ENCODE assay signal across 8 mouse cellular contexts in genomic region chr15:79328939-79329275, GRCm38 (mm10). TPM values are rescaled to one million over a fixed set of nuclear protein-coding genes. Genes with fewer than 3 reads are reported as not detected.
DNase-seq lines count a peak whose midpoint lies in the region; ATAC-seq lines count a peak whose summit lies in the region.

No protein-coding gene starts in this region.

- H3K36me3 ChIP-seq in midbrain, embryonic 10.5 days = no peaks in the 10 kb centered on the region
- H3K36me3 ChIP-seq in midbrain, embryonic 16.5 days (ENCODE audit: control insufficient read depth, insufficient read depth, low read length) = no peaks in the 10 kb centered on the region
- H3K36me3 ChIP-seq in splenic B cell, adult 2 months (ENCODE audit: control insufficient read depth, insufficient read depth, low read length, poor library complexity, severe bottlenecking) = no peaks in the 10 kb centered on the region

- H3K9me3 ChIP-seq in midbrain, embryonic 10.5 days (replicated peaks) = no peaks in the 10 kb centered on the region
- H3K9me3 ChIP-seq in midbrain, embryonic 16.5 days (replicated peaks; ENCODE audit: control insufficient read depth, low read length, poor library complexity, severe bottlenecking) = no peaks in the 10 kb centered on the region

- H3K27ac ChIP-seq in midbrain, embryonic 10.5 days (replicated peaks) = no peak overlapping the region
- no peak overlapping the region for H3K27ac ChIP-seq in midbrain, embryonic 16.5 days (ENCODE audit: low read length)

- no peak overlapping the region for H3K9ac ChIP-seq in midbrain, embryonic 16.5 days (ENCODE audit: low read depth, low read length)

- no peaks in the 10 kb centered on the region for H3K27me3 ChIP-seq in midbrain, embryonic 10.5 days (ENCODE audit: low read depth, poor library complexity, severe bottlenecking)
- no peaks in the 10 kb centered on the region for H3K27me3 ChIP-seq in midbrain, embryonic 16.5 days (ENCODE audit: control insufficient read depth, insufficient read depth, low read depth, low read length)
- H3K27me3 ChIP-seq in splenic B cell, adult 2 months (ENCODE audit: control insufficient read depth, insufficient read depth, low read length, poor library complexity, severe bottlenecking) = no peaks in the 10 kb centered on the region

- H3K4me3 ChIP-seq in midbrain, embryonic 10.5 days = peak overlapping the region; percentile 65; the same call in 1 of the 2 replicates
- H3K4me3 ChIP-seq in midbrain, embryonic 16.5 days (ENCODE audit: low read depth, low read length) = no peak overlapping the region

- DNase-seq in cerebellum, adult 9-11 months = peak; percentile 38
- no peak for DNase-seq in cerebellum, postnatal 25 days
- DNase-seq in midbrain, embryonic 10.5 days (ENCODE audit: low spot score) = no peak
- peak; percentile 75 for DNase-seq in induced T-regulatory cell, adult 2 months (ENCODE audit: low read depth)
- DNase-seq in splenic B cell, adult 2 months (ENCODE audit: low read depth, low spot score) = peak; percentile 38
- DNase-seq in gastrocnemius, postnatal 4 days (ENCODE audit: low spot score in 2 of 2) = no peak
- no peak for DNase-seq in spleen, postnatal 14 days (ENCODE audit: low spot score in 2 of 2)

- 92% methylated on average over 4 of the region's 4 CpGs for WGBS in midbrain, embryonic 10.5 days
- WGBS in midbrain, embryonic 16.5 days = 93% methylated on average over 4 of the region's 4 CpGs

- H3K4me2 ChIP-seq in midbrain, embryonic 16.5 days (ENCODE audit: low read length) = no peak overlapping the region; the same call in 1 of the 2 replicates

- peaks cover 37% of the 10 kb centered on the region for H3K4me1 ChIP-seq in midbrain, embryonic 10.5 days
- peaks cover 14% of the 10 kb centered on the region for H3K4me1 ChIP-seq in midbrain, embryonic 16.5 days (ENCODE audit: control insufficient read depth, insufficient read depth, low read length)

- ATAC-seq in midbrain, embryonic 16.5 days = no peak

RNA-seq across cellular contexts. Expression of gene Pla2g6, which starts 0.7 kb away (rescaled TPM):
- polyA plus RNA-seq in midbrain, embryonic 10.5 days (2016; fragmentation: Nextera tagmentation; extraction: Ambion mirVana) = 20.4 and 26.8 TPM in 2 replicates
- 29.8 and 35.3 TPM in 2 replicates for polyA plus RNA-seq in midbrain, embryonic 16.5 days (2015; fragmentation: Nextera tagmentation; extraction: Ambion mirVana)
- 10 to 100 TPM; 11.5 to 15.7 TPM for total RNA-seq in gastrocnemius, postnatal 4 days (2021)

RNA-seq across cellular contexts. Expression of gene Maff, which starts 17.5 kb away (rescaled TPM):
- 1.3 TPM in 2 replicates for polyA plus RNA-seq in midbrain, embryonic 10.5 days (2016; fragmentation: Nextera tagmentation; extraction: Ambion mirVana)
- 0.85 and 0.86 TPM in 2 replicates for polyA plus RNA-seq in midbrain, embryonic 16.5 days (2015; fragmentation: Nextera tagmentation; extraction: Ambion mirVana)
- 1 to 10 TPM; 3.8 to 4.0 TPM for total RNA-seq in gastrocnemius, postnatal 4 days (2021)

RNA-seq across cellular contexts. Expression of gene Baiap2l2, which starts 43.6 kb away (rescaled TPM):
- polyA plus RNA-seq in midbrain, embryonic 10.5 days (2016; fragmentation: Nextera tagmentation; extraction: Ambion mirVana) = 1.1 and 2.4 TPM in 2 replicates
- polyA plus RNA-seq in midbrain, embryonic 16.5 days (2015; fragmentation: Nextera tagmentation; extraction: Ambion mirVana) = 1.3 and 3.6 TPM in 2 replicates
- total RNA-seq in gastrocnemius, postnatal 4 days (2021) = 1 to 10 TPM; 5.0 to 9.0 TPM

Comparison
In these comparisons a context has a peak if more than half of its experiments do, and no peak if none do; other contexts are left out.
1. DNase-seq: peak in cerebellum, adult 9-11 months (single experiment), induced T-regulatory cell, adult 2 months (single experiment) and splenic B cell, adult 2 months (single experiment); none in cerebellum, postnatal 25 days (0 of 2), midbrain, embryonic 10.5 days (single experiment), gastrocnemius, postnatal 4 days (0 of 2) and spleen, postnatal 14 days (0 of 2).